Mouse (Mus musculus): ENCODE results near the gene Omp.
A peak's percentile ranks its signal among the peaks of the same experiment; 100 is the strongest.
"Not testable (repeated sequence)": the region's sequence is repeated elsewhere in the genome, so short reads cannot be mapped to it uniquely, and the experiment has no call there.

Gene Omp

DNA sequence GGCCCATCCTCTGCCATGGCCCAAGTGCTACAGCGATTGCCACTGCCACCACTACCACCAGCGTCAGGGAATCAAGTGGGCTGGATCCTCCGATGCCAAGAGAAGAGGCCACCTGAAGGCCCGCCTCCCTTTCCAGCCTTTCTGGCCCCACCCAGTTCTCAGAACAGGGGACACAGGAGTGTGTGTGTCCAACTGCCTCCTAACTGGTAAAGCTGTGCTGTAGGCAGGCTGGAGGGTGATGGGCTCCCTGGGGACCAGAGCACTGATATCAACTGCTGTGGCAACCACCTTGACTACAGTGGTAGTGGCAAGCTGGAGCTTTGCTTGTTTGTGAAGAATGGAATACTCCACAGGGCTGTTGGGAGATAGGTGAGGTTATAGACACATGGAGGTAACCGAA is at the start of gene Omp:
Omp (minus strand) TSS at position 101 of the 400 bp plus-strand sequence.
- no peak for DNase-seq (ENCODE audit: low read depth, low spot score)

- peak; percentile 39 for DNase-seq (ENCODE audit: low read depth, low spot score)
Measured at GRCm38 (mm10) chr7:98194026-98194792, 48.9 kb upstream of the Omp start.

- DNase-seq (ENCODE audit: low read depth, low spot score) = peak; percentile 45
Measured at GRCm38 (mm10) chr7:98193515-98194025, 48.3 kb upstream of the Omp start.

GRCm38 (mm10) chr7:98191571-98192250 is 46.4 kb upstream of the Omp start:
- no peak for DNase-seq (ENCODE audit: low read depth, low spot score)

- DNase-seq (ENCODE audit: low read depth, low spot score) = no peak
Measured at GRCm38 (mm10) chr7:98190578-98190977, 45.3 kb upstream of the Omp start.

DNA sequence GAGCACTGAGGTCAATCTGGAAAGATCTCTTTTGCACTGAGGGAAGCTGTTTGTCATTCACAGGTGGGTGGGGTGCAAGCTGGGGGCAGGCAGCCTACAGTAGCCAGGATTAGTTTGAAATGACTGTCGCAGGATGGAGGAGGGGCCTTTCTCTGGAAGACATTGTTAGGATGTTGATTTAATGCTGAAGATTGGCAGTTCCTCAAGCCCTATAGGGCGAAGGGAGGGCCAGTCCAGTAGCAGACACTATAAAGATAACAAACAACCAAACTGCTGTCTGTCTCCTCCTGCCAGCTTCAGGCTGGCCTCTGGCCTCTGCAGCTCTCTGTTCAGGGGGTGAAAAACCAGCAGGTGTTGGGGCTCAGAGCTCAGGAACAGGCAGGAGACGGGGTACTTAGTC is 44.4 kb upstream of the Omp start:
- no peak for DNase-seq (ENCODE audit: low read depth, low spot score)

DNA sequence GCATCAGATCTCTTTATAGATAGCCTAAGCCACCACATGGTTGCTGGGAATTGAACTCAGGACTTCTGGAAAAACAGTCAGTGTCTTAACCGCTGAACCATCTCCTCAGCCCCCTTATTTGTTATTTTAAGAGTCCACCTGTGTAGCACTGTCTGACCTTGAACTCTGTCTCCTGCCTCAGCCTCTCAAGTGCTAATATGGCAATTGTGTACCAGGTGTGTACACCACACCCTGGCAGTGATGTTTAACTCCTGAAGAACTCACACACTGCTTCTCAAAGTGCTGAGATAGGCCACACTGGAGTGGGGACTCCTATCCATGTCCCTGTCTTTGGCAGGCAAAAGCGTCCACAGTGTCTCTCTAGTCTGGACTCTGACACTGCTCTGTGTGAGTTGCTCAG is 43.4 kb upstream of the Omp start:
- no peak for DNase-seq (ENCODE audit: low read depth, low spot score)

- no peak for DNase-seq (ENCODE audit: low read depth, low spot score)
Measured at GRCm38 (mm10) chr7:98188238-98188637, 42.9 kb upstream of the Omp start.

DNA sequence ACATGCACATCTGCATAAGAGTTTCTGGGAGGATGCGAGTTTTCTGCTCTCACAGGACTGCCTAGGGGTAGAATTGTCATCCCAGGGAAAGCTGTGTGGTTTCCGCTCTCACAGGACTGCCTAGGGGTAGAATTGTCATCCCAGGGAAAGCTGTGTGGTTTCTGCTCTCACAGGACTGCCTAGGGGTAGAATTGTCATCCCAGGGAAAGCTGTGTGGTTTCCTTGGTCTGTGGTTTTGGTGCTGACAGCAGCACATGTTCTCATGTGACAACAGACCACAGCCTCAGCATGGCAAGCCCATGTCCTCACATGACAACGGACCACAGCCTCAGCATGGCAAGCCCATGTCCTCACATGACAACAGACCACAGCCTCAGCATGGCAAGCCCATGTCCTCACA is 42.0 kb upstream of the Omp start:
- not testable (repeated sequence) for DNase-seq (ENCODE audit: low read depth, low spot score)

GRCm38 (mm10) chr7:98186637-98187036 is 41.3 kb upstream of the Omp start:
- DNase-seq (ENCODE audit: low read depth, low spot score) = peak; percentile 53

DNA sequence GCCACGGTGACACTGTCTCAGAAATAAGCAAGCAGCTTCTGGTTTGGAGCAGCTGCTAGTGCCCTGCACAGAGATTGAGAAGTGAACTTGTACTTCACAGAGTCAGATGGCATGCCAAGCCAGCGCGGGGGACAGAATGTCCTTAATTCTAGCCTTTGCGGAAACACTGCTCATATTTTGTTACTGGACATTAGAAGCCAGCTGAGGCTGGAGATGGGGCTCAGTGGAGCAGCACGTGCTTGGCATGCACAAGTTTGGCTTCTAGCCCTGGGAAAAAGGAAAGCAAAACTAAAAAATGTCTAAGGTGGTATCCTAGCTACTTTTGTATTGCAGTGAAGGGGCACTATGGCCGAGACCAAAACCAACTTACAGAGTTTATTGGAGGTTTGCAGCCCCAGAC is 40.0 kb upstream of the Omp start:
- no peak for DNase-seq (ENCODE audit: low read depth, low spot score)

DNA sequence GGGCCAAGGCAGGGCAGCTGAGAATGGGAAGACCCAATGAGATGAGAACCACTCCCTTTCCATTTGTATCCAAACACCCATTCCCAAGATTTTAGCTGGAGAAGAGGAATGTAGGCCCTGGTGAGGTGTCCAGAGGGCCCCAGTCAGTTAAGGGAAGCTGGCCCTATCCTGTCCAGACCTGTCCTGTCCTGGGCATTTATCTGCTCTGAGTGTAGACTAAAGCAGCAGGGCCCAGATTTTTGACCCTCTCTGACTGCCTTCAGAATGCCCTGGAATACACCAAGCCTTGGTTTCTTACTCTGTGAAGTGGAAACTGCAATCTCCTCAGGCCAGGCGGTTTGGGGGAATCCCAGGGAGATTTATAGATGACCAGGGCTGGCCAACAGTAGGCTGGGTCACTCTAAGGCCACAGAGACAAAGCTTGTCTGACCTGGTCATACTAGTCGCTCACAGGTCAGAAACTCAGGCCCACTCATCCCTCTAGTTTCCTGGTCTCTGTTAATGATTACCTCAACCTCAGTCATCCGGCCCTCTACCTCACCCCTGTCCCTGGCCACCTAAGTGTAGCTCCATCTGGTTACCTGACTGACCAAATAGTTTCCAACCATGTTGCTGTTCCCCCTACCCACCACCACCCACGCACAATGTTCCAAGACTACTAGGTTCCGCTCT is 33.4 kb upstream of the Omp start:
- DNase-seq (ENCODE audit: low read depth, low spot score) = no peak

DNA sequence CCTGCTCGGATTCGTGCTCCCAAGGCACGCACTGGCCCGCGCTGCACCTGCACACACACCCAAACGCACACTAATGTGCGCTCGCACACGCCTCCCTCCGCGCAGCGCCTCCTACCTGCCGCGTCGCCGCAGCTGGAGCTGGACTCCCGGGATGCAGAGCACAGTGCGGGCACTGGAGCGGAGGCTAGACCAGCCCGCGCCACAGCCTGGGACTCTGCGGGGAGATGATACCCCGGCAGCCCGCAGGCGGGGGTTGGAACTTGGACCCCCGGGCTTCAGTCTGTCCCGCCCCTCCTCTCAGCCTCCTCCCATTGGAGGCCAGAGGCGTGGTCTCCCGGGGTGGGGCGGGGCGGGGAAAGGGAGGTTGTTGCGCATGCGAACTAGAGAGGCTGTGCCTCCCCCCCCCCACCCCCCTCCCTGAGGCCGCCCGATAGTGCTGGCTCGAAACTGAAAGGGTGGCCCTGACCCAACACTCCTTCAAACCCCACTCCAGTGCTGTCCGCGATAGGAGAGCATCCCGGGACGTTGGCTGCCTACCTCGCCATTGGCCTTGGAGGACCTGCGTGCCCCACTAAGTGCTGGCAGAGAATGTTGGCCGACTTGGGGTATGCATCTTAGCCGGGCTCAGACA is 32.7 kb upstream of the Omp start, which contains the start of gene Capn5:
Capn5 (minus strand) TSS at position 346 of the 631 bp plus-strand sequence.
- peak; percentile 81 for DNase-seq (ENCODE audit: low read depth, low spot score)

- DNase-seq (ENCODE audit: low read depth, low spot score) = no peak
Measured at GRCm38 (mm10) chr7:98177566-98177928, 32.2 kb upstream of the Omp start.

DNA sequence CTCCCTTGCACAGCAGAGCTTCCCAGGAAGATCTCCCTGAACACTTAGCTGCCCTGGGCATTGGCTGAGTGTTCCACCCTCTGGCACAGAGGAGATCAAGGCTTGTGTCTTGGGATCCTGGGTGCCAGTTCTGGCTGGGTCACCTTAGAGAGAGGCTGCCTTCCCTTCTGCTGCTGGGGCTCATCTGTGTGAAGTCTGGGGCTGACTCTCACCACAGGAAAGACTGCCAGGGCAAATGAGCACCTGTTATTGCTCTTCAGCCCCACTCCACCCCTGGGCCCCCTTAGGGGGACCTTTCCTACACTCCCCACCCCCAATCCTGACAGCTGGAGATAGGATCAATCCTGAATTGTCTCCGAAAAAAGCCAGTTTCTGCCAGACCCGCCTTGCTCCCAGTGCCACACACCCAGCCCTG is 31.8 kb upstream of the Omp start:
- DNase-seq (ENCODE audit: low read depth, low spot score) = no peak

- DNase-seq (ENCODE audit: low read depth, low spot score) = no peak
Measured at GRCm38 (mm10) chr7:98176322-98177070, 31.2 kb upstream of the Omp start.

GRCm38 (mm10) chr7:98174883-98175755 is 29.8 kb upstream of the Omp start:
- DNase-seq (ENCODE audit: low read depth, low spot score) = no peak

GRCm38 (mm10) chr7:98173408-98173807 is 28.1 kb upstream of the Omp start:
- no peak for DNase-seq (ENCODE audit: low read depth, low spot score)

DNA sequence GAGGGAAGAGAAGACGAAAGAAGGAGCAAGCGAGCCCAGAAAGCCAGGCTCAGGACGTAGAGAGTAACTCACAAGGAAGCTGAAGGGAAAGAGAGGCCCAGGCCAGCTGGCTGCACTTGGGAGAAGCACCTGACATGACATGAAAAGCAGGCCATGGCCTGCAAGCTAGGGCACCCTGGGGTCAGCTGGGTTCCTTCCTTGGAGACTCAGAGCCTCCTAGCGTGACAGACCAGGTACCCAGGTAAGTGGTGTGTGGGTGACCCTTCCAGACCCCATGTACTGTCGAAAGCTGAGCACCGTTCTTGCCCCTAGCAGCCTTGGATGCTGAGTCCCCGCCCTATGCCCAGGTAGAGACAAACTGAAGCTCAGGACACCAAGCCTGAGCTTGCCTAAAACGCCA is 27.4 kb upstream of the Omp start:
- no peak for DNase-seq (ENCODE audit: low read depth, low spot score)
